Mouse (Mus musculus) adrenal gland, postnatal 4 days (tissue): Measurements from ENCODE around the gene Sry. TPM values are rescaled to one million over a fixed set of nuclear protein-coding genes. Genes with fewer than 3 reads are reported as not detected.

ENCODE experiments used
- DNase-seq, 2 experiments: peaks; one replicate each; pipeline ENCODE4 v3.0.0; 2021 to 2022; ENCODE audit warnings: low spot score in 2 of 2, mixed read lengths in 2 of 2
- long read RNA-seq, 2 experiments: library from polyadenylated mRNA; stranded (forward); transcript quantifications; one replicate each; pipeline ENCODE4 v2.0.0; 2021
- total RNA-seq, 2 experiments: library from RNA; stranded (reverse); gene quantifications; 2 replicates each; pipeline ENCODE4 v1.2.3; 2021

Sry gene
- not detected for total RNA-seq
- long read RNA-seq, experiment 1 = 0 reads
- long read RNA-seq, experiment 2 = 0 reads

DNA sequence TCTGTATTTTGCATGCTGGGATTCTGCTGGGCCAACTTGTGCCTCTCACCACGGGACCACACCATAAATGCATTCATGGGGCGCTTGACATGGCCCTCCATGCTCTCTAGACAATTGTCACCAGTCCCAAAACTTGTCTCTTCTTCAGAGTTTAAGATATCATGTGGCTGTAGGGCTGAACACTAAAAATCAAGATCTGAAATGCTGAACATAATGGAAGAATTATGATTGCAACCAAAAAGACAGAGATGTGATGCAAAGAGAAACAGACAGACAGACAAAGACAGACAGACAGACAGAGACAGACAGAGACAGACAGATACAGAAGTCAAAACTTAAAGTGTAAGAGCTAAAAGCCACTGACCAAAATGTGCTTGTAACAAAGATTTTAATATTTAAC, at the start of gene Sry:
TSS of gene Sry (minus strand) at position 101 of the 400 bp plus-strand sequence.
- no peak for DNase-seq

Other genes with a start within 250 kb of the Sry start
- gene H2al2c, start 64.6 kb downstream of the Sry start, total RNA-seq = not detected
- gene H2al2b, start 57.0 kb upstream of the Sry start, total RNA-seq = not detected
- gene Gm4064, start 132.5 kb upstream of the Sry start, total RNA-seq = not detected
- not detected for gene Rbmy, start 167.0 kb upstream of the Sry start, total RNA-seq
- not detected for gene Gm10256, start 167.0 kb upstream of the Sry start, total RNA-seq
- gene Gm10352, start 237.3 kb upstream of the Sry start, total RNA-seq = not detected